Comparison of ENCODE assay signal across 8 mouse cellular contexts in the genomic region with DNA sequence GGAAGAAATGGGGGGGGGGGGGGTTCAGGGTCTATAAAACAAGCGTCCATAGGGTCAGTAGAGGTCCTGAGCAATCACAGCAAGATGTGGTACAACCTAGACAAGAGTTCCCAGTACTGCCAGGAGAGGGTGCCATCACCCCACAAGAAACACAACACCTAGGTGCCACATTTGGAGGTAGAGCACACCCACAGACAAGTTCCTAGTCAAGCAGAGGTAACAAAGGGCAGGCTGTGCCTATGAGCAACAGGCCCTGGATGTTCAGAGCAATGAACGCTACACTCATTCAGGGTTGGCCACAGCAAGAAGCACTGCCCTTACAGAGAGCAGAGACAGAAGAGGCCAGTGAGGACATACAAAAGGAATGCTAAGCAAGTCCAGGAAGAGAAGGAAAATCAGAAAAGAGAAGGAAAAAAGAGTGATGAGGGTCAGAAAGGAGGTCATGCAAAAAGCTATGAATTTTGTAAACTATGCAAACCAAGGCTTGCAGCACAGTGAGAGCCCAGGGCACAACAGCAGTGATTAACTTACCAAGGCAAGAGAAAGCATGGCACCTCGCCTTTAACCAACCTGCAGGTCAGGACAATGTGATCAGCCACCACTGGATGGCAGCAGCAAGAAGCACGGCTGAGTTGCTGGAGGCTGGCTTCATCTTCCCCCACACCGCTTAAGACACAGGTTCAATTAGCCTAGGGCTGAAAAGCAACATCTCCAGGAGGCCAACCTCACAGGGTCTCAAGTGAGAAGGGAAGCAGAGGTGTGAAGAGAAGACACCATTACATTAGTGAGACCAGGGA. TPM values are rescaled to one million over a fixed set of nuclear protein-coding genes. Genes with fewer than 3 reads are reported as not detected.
A peak's percentile ranks its signal among the peaks of the same experiment; 100 is the strongest.
DNase-seq lines count a peak whose midpoint lies in the region; ATAC-seq lines count a peak whose summit lies in the region.

No protein-coding gene starts in this region.

- H3K4me2 ChIP-seq in limb, embryonic 13.5 days (replicated peaks): no peak overlapping the region

- no peaks in the 10 kb centered on the region for H3K27me3 ChIP-seq in limb, embryonic 13.5 days

- no peak overlapping the region for H3K9ac ChIP-seq in limb, embryonic 13.5 days

- peak; percentile 29 for DNase-seq in 3134 (ENCODE audit: extremely low read depth, insufficient read length, low spot score)
- peak; percentile 65 for DNase-seq in adrenal gland, adult 8-10 months
- peak; percentile 60 for DNase-seq in embryo, embryonic 9.5 days (ENCODE audit: extremely low spot score)
- DNase-seq in heart, adult 8-10 months (ENCODE audit: low spot score): peak; percentile 40
- DNase-seq in kidney, adult 8-10 months: peak; percentile 62 to 81
- DNase-seq in spleen, postnatal 14 days (ENCODE audit: low spot score in 2 of 2): peak; percentile 48 to 60

- no peaks in the 10 kb centered on the region for H3K4me1 ChIP-seq in limb, embryonic 13.5 days

- H3K4me3 ChIP-seq in limb, embryonic 13.5 days: no peak overlapping the region

- peaks cover 7% of the 10 kb centered on the region; the same call in 1 of the 2 replicates for H3K9me3 ChIP-seq in limb, embryonic 13.5 days

- peaks cover 85% of the 10 kb centered on the region for H3K36me3 ChIP-seq in limb, embryonic 13.5 days

- H3K27ac ChIP-seq in limb, embryonic 13.5 days: no peak overlapping the region

- peak; percentile 71; the same call in 1 of the 2 replicates for ATAC-seq in limb, embryonic 13.5 days (ENCODE audit: low FRiP score, low read depth)
- ATAC-seq in monocyte, adult 5-6 weeks (replicated peaks; ENCODE audit: insufficient number of reproducible peaks, low FRiP score, low TSS enrichment, poor library complexity, severe bottlenecking): peak; percentile 49; the same call in 1 of the 2 replicates

- 27% methylated on average over 4 of the region's 5 CpGs for WGBS in limb, embryonic 13.5 days

RNA-seq across cellular contexts. Expression of gene Taf4, which starts 59.4 kb away (rescaled TPM):
- total RNA-seq in adrenal gland, adult 8-10 months (2022): 10 to 100 TPM; 16.8 to 22.8 (median 19.6) TPM
- total RNA-seq in heart, adult 8-10 months (2022): 10 to 100 TPM; 13.0 to 21.5 (median 16.1) TPM
- 2.7 and 3.3 TPM in 2 replicates for polyA plus RNA-seq in limb, embryonic 13.5 days (2015; fragmentation: Nextera tagmentation; extraction: Ambion mirVana)
- total RNA-seq in monocyte, adult 5-6 weeks (2017): 27.7 to 65.7 TPM (median 39.4 TPM) in 3 replicates
